Mouse (Mus musculus): ENCODE measurements around the gene Dnajc13. TPM values are rescaled to one million over a fixed set of nuclear protein-coding genes. Genes with fewer than 3 reads are reported as not detected.

Dnajc13 gene
- polyA plus RNA-seq, 1 experiment from 2014 or later: 12.1 TPM

- no peak for ATAC-seq
- Histone ChIP-seq H3K36me3 (peaks cover 82% of the 10 kb centered on the region), H3K4me2 (no peak overlapping the region), H3K27ac (no peak overlapping the region), H3K9me3 (replicated peaks) (no peaks in the 10 kb centered on the region), H3K4me3 (no peak overlapping the region), H3K9ac (no peak overlapping the region), H3K4me1 (no peaks in the 10 kb centered on the region), H3K27me3 (replicated peaks) (no peaks in the 10 kb centered on the region)
- WGBS (ENCODE audit: insufficient replicate concordance): 78% methylated on average over 6 of the region's 6 CpGs
Observed at GRCm38 (mm10) chr9:104171651-104172050, 91.1 kb downstream of the Dnajc13 start.

GRCm38 (mm10) chr9:104169986-104170385 is 92.7 kb downstream of the Dnajc13 start:
- no peaks in the 10 kb centered on the region for H3K4me1 ChIP-seq
- peaks cover 80% of the 10 kb centered on the region for H3K36me3 ChIP-seq
- H3K9me3 ChIP-seq (replicated peaks): no peaks in the 10 kb centered on the region
- H3K4me3 ChIP-seq: no peak overlapping the region
- WGBS (ENCODE audit: insufficient replicate concordance): 88% methylated on average over 10 of the region's 10 CpGs
- ATAC-seq: no peak
- no peak overlapping the region for H3K27ac ChIP-seq
- H3K4me2 ChIP-seq: no peak overlapping the region
- H3K27me3 ChIP-seq (replicated peaks): no peaks in the 10 kb centered on the region
- H3K9ac ChIP-seq: no peak overlapping the region

- no peak overlapping the region for H3K4me3 ChIP-seq
- no peaks in the 10 kb centered on the region for H3K4me1 ChIP-seq
- 78% methylated on average over 5 of the region's 5 CpGs for WGBS (ENCODE audit: insufficient replicate concordance)
- H3K4me2 ChIP-seq: no peak overlapping the region
- no peak overlapping the region for H3K27ac ChIP-seq
- no peak for ATAC-seq
- no peaks in the 10 kb centered on the region for H3K27me3 ChIP-seq (replicated peaks)
- no peaks in the 10 kb centered on the region for H3K9me3 ChIP-seq (replicated peaks)
- H3K36me3 ChIP-seq: peaks cover 87% of the 10 kb centered on the region
- no peak overlapping the region for H3K9ac ChIP-seq
Observed at GRCm38 (mm10) chr9:104165926-104166325, 96.8 kb downstream of the Dnajc13 start.

GRCm38 (mm10) chr9:104164194-104164593 is 98.5 kb downstream of the Dnajc13 start:
- Histone ChIP-seq H3K27ac (no peak overlapping the region), H3K27me3 (replicated peaks) (no peaks in the 10 kb centered on the region), H3K9me3 (replicated peaks) (no peaks in the 10 kb centered on the region), H3K4me3 (no peak overlapping the region), H3K36me3 (peaks cover 87% of the 10 kb centered on the region), H3K4me1 (no peaks in the 10 kb centered on the region), H3K4me2 (no peak overlapping the region), H3K9ac (no peak overlapping the region)
- 85% methylated on average over 5 of the region's 5 CpGs for WGBS (ENCODE audit: insufficient replicate concordance)
- ATAC-seq: no peak

- H3K4me1 ChIP-seq: no peaks in the 10 kb centered on the region
- no peaks in the 10 kb centered on the region for H3K27me3 ChIP-seq (replicated peaks)
- 65% methylated on average over 7 of the region's 7 CpGs for WGBS (ENCODE audit: insufficient replicate concordance)
- H3K4me2 ChIP-seq: no peak overlapping the region
- no peak overlapping the region; the same call in 1 of the 2 replicates for H3K27ac ChIP-seq
- H3K9ac ChIP-seq: no peak overlapping the region
- H3K4me3 ChIP-seq: no peak overlapping the region
- H3K9me3 ChIP-seq (replicated peaks): no peaks in the 10 kb centered on the region
- H3K36me3 ChIP-seq: peaks cover 94% of the 10 kb centered on the region
- ATAC-seq: peak; percentile 69
Observed at GRCm38 (mm10) chr9:104161117-104161516, 101.6 kb downstream of the Dnajc13 start.

GRCm38 (mm10) chr9:104157291-104157690 is 105.4 kb downstream of the Dnajc13 start:
- Histone ChIP-seq H3K36me3 (peaks cover 95% of the 10 kb centered on the region), H3K4me1 (no peaks in the 10 kb centered on the region), H3K9ac (no peak overlapping the region), H3K9me3 (replicated peaks) (no peaks in the 10 kb centered on the region), H3K27me3 (replicated peaks) (no peaks in the 10 kb centered on the region), H3K27ac (no peak overlapping the region), H3K4me2 (no peak overlapping the region), H3K4me3 (no peak overlapping the region)
- ATAC-seq: no peak
- WGBS (ENCODE audit: insufficient replicate concordance): 96% methylated on average over 7 of the region's 7 CpGs

- H3K4me1 ChIP-seq: no peaks in the 10 kb centered on the region
- peaks cover 94% of the 10 kb centered on the region for H3K36me3 ChIP-seq
- 81% methylated on average over 8 of the region's 8 CpGs for WGBS (ENCODE audit: insufficient replicate concordance)
- no peak for ATAC-seq
- H3K4me3 ChIP-seq: no peak overlapping the region
- H3K27me3 ChIP-seq (replicated peaks): no peaks in the 10 kb centered on the region
- H3K9me3 ChIP-seq (replicated peaks): no peaks in the 10 kb centered on the region
- H3K27ac ChIP-seq: no peak overlapping the region
- no peak overlapping the region for H3K4me2 ChIP-seq
- H3K9ac ChIP-seq: no peak overlapping the region
Observed at GRCm38 (mm10) chr9:104156506-104156905, 106.2 kb downstream of the Dnajc13 start.

GRCm38 (mm10) chr9:104155100-104155715 is 107.5 kb downstream of the Dnajc13 start:
- Histone ChIP-seq H3K9ac (no peak overlapping the region), H3K4me1 (no peaks in the 10 kb centered on the region), H3K4me2 (no peak overlapping the region), H3K27me3 (replicated peaks) (no peaks in the 10 kb centered on the region), H3K9me3 (replicated peaks) (no peaks in the 10 kb centered on the region), H3K27ac (no peak overlapping the region), H3K36me3 (peaks cover 93% of the 10 kb centered on the region), H3K4me3 (no peak overlapping the region)
- ATAC-seq: no peak
- 81% methylated on average over 14 of the region's 14 CpGs for WGBS (ENCODE audit: insufficient replicate concordance)

GRCm38 (mm10) chr9:104152121-104152520 is 110.6 kb downstream of the Dnajc13 start:
- no peak for ATAC-seq
- Histone ChIP-seq H3K36me3 (peaks cover 72% of the 10 kb centered on the region), H3K27ac (no peak overlapping the region), H3K9me3 (replicated peaks) (no peaks in the 10 kb centered on the region), H3K27me3 (replicated peaks) (no peaks in the 10 kb centered on the region), H3K4me1 (no peaks in the 10 kb centered on the region), H3K4me3 (no peak overlapping the region), H3K4me2 (no peak overlapping the region), H3K9ac (no peak overlapping the region)
- WGBS (ENCODE audit: insufficient replicate concordance): 88% methylated on average over 7 of the region's 7 CpGs

- no peak for ATAC-seq
- Histone ChIP-seq H3K9ac (no peak overlapping the region), H3K27ac (no peak overlapping the region), H3K27me3 (replicated peaks) (no peaks in the 10 kb centered on the region), H3K9me3 (replicated peaks) (no peaks in the 10 kb centered on the region), H3K4me1 (no peaks in the 10 kb centered on the region), H3K36me3 (peaks cover 40% of the 10 kb centered on the region), H3K4me2 (no peak overlapping the region), H3K4me3 (no peak overlapping the region)
- WGBS (ENCODE audit: insufficient replicate concordance): 80% methylated on average over 7 of the region's 7 CpGs
Observed at GRCm38 (mm10) chr9:104148969-104149368, 113.8 kb downstream of the Dnajc13 start.

GRCm38 (mm10) chr9:104146683-104147082 is 116.0 kb downstream of the Dnajc13 start:
- Histone ChIP-seq H3K9me3 (replicated peaks) (no peaks in the 10 kb centered on the region), H3K9ac (no peak overlapping the region), H3K27ac (no peak overlapping the region), H3K36me3 (peaks cover 19% of the 10 kb centered on the region), H3K4me2 (no peak overlapping the region), H3K27me3 (replicated peaks) (no peaks in the 10 kb centered on the region), H3K4me3 (no peak overlapping the region), H3K4me1 (no peaks in the 10 kb centered on the region)
- WGBS (ENCODE audit: insufficient replicate concordance): 65% methylated on average over 7 of the region's 7 CpGs
- no peak for ATAC-seq

- Histone ChIP-seq H3K27me3 (replicated peaks) (no peaks in the 10 kb centered on the region), H3K4me2 (no peak overlapping the region), H3K4me3 (no peak overlapping the region), H3K4me1 (no peaks in the 10 kb centered on the region), H3K9me3 (replicated peaks) (no peaks in the 10 kb centered on the region), H3K36me3 (no peaks in the 10 kb centered on the region), H3K27ac (no peak overlapping the region), H3K9ac (no peak overlapping the region)
- WGBS (ENCODE audit: insufficient replicate concordance): 76% methylated on average over 8 of the region's 8 CpGs
- ATAC-seq: no peak
Observed at GRCm38 (mm10) chr9:104144314-104144996, 118.3 kb downstream of the Dnajc13 start.
